Mouse (Mus musculus) frontal cortex, postnatal 36 days (tissue): ENCODE results near the gene Hoxb6.

ENCODE experiments used
- DNase-seq, 2 experiments: peaks; one replicate each; pipeline ENCODE4 v3.0.0; 2022; ENCODE audit warnings: low spot score in 2 of 2

The Hoxb6 gene

GRCm38 (mm10) chr11:96291681-96292564, at the start of gene Hoxb6:
Gene Hoxb6 (plus strand): TSS chr11:96292476.
- no peak for DNase-seq

GRCm38 (mm10) chr11:96250901-96251300, 41.4 kb upstream of the Hoxb6 start:
- DNase-seq = no peak

- no peak for DNase-seq
Observed at GRCm38 (mm10) chr11:96251480-96252031, 40.7 kb upstream of the Hoxb6 start.

DNA sequence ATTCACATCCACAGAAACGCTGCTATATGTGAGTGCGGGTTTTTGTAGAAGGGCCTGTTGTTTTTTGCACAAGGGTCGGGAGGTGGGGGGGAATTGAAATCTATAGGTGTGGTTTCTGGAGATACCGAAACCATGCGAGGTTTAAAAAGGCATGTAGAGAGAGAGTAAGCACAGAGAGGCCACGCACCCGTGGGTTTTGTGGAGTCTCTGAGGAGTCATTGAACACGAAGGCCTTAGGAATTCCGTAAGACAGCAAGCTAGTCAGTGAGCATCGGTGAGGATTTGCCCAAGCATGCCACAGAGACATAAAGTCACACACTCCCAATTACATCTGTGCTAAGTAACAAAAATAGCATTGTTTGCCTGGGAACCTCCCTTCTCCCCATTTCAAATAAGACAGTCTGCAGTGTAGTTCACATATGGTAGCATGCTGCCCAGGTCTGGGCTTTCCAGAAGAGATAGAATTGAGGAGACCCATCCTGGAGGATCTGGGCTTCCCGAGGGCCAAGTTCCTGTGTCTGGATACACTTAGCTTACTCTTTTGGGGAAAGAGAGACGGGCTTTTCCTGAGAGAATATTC, 39.6 kb upstream of the Hoxb6 start:
- no peak for DNase-seq

- no peak for DNase-seq
Observed at GRCm38 (mm10) chr11:96254221-96254620, 38.1 kb upstream of the Hoxb6 start.

- no peak for DNase-seq
Observed at GRCm38 (mm10) chr11:96255111-96255995, 36.9 kb upstream of the Hoxb6 start.

- no peak for DNase-seq
Observed at GRCm38 (mm10) chr11:96255996-96256445, 36.3 kb upstream of the Hoxb6 start.

DNA sequence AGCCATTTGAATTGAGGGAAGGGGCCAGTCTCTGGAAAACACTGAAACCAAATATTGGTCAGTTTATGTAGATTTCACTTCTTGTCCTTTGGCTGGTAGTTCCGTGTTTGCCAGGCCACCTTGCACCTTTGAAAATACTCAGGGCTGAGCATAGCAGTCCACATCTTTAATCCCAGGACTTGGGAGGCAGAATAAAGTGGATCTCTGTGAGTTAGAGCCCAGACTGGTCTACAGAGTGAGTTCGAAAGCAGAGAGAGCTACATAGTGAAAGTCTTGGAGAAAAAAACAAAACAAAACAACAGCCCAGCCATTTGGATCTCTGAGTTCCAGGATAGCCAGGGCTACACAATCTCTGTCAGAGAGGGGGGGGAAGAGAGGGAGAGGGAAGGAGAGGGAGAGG, 35.1 kb upstream of the Hoxb6 start:
- DNase-seq = no peak

GRCm38 (mm10) chr11:96259038-96259437, 33.2 kb upstream of the Hoxb6 start:
- DNase-seq = no peak

DNA sequence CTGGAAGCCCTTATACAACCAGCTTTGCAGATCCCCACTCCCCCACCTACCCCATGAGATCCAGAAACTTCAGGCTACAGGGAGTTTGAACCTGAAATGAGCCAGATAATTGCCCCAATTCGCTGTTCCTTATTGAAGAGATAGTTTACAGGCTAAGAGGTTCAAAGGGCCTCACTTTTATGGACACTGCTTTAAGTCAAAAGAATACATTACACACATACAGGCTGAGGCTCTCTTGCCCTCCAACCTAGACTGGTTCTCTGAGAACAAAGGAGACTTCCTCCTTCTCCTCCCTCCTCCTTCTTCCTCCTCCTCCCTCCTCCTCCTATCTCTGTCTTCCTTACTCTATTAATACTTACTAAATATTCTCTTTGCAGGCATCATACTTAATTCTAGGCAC, 32.8 kb upstream of the Hoxb6 start:
- no peak for DNase-seq

DNA sequence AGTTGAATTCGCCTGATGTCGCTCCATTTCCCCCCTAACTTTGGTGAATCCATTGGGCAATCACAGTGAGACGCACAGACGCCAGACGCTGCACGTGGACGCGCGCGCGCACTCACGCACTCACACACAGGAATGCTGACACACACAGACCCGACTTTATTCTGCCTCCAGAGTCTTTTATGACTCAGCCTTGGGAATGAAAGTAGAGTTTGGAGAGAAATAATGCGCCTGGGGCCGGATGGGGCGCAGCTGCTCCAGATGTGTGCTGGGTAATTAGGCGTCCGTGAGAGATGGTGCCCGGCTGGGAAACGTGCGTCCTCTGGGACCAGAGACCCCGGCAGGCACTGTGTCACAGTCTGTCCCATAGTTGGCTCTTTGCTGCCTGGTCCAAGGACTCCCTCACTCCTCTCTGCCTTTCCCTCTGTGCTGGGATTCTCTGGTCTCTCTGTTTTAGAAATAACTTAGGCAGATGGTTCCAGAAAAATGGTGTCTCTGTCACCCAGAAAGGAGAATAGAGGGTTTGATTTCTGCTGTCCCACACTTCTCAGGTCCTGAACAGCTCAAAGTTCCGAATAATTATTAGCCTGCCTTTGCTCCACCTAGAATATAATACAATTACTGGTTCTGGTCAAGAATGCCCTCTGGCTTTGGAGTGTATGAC, 31.8 kb upstream of the Hoxb6 start:
- DNase-seq = no peak

DNA sequence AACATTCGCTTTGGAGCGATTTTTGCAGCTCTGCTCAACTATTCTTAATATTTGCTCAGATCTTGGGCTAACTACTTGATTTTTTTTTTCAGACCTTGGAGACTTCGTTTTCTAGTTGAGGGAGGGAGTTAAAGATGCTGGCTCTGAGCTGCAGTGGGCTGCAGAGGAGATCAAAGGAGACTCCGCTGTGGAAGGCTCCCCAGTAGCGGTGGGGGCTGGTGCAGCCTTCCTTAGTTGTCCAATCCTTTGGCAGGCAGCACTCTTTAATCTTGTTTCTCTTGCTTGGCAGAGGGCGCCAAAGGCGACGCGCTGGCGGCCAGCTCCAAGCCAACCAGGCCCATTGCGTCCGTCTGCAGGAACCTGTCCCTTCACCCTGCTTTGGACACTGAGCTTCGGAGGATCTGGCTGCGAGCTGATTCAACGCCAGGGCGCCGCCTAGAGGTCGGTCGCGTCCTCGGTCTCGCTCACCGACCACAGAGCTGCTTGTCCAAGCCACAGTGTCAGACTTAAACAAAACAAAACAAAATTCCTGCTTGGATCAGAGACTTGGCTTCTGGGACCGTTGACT, 30.9 kb upstream of the Hoxb6 start:
- DNase-seq = no peak

- no peak for DNase-seq
Observed at GRCm38 (mm10) chr11:96262262-96262830, 29.9 kb upstream of the Hoxb6 start.

DNA sequence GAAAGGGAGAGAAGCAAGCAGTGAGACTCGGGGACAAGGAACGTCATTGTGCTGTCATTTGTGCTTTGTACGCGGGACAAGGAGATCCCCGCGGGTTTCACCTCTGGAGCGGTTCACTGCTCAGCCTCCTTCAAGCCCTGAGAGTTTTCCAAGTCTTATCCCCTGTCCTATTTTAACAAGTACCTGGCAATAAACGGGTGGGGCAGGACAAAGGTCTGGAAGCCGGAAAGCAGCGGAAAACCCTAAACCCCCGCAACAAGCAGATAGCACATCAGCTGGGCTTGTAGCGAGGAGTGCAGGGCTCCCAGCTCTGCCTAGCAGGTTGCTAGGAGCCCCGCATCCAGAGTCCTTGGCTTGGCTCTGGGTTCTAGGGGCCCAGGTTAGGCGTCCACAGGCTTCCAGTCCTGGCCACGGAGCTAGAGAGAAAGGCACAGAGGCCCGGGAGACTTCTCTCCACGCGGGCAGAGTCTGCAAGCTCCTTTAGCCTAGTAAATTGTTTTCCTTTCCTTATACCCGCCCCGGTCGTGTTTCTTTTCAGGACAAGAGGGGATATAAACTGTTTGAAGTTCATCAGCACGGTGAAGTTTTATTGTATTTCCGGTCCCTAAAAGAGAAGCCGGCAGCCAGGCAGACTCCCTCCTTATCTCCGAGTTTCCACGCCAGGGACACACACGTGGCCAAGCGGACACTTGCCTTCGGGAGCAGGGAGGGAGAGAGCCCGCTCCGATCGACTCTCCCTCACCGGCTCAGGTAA, 28.5 kb upstream of the Hoxb6 start:
- no peak for DNase-seq

DNA sequence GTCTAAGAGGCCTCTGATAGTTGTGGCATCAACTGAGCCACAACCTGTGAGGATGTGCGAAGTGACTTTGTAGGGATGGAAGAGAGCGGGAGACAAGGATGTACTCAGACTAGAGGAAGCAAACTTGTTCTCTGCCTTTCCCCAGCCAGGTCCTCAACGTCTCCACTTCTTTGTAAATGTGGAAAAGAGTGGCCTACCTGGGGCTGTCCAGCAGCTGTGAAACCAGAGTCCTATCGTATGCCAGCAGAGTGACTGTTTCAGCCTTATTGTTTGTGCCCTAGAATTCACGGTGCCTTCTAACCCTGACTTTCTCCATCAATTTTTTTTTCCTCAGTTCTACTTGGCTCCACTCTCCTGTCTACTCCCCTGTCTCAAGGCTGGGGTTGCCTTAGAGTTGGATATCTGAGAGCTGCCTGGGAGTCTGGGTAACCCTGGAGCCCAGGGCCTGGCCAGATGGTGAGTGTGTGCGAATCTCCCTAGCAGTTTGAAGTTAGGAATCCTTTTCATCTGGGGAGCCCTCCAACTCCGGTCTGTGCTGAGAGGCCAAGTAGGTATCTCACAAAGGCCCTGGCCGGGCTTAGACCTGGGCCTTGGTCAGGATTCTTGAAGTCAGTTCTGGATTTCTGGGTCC, 27.8 kb upstream of the Hoxb6 start:
- DNase-seq = no peak

DNA sequence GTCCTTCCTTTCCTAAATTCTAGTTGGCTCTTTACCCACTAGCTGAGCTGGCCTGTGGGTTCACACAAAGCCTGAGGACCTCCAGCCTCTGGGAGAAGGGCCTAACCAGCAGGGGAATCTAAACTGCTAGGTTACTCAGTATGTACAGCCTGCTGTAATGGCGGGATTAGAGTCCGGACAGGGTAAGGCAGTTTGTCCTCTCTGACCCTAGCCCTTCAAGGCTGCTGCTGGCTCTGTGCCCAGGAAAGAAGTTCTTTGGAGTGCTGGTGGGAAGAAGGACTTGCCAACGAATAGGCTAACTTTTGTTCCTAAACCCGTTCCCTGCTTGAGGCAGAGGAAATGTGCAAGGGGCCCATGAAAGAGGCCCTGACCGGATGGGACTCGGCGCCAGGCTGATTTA, 26.3 kb upstream of the Hoxb6 start:
- DNase-seq = no peak

DNA sequence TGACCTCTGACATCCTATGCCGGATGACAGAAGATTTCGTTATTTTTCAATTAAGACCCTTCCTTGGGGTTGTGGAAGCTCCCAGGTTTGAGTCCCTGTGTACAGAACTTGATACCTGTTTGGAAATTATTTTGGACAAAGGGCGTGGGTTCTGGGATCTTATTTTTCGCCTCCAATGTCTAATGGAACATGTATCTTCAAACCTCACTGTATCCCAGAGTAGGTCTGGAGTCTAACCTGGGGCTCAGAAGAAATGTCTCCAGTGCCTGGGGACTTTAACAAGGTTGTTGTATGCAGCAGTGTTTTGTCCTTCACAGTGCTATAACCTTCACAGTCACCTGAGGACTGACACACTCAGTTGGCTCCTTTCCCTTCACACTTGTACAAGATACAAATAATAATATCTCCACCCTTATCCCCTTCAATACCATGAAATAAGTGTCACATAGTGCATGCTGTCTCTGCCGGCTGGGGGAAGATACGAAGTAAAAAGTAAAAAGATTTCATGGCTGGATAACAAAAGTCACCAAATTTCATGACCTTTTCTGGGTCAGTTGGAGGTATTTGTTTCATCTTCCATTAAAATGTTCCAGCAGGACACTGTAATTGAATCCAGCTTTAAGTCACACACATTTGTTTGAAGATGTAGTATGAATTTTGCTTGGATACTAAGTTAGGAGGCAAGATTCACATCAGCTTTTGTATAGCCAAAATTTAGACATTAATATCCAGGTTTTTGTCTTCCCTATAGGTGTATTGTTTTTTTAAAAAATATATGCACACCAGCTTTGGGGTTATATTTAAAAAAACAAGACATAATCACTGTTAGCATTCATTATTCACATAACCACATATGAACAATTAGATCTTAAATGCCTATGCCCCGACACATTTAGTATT, 25.0 kb upstream of the Hoxb6 start:
- DNase-seq = no peak

GRCm38 (mm10) chr11:96268031-96268745, 24.1 kb upstream of the Hoxb6 start:
- no peak for DNase-seq
